Mouse (Mus musculus): ENCODE measurements around the gene Gpsm3. TPM values are rescaled to one million over a fixed set of nuclear protein-coding genes. Genes with fewer than 3 reads are reported as not detected.

Gpsm3 gene
- polyA plus RNA-seq, 1 experiment from 2014 or later = 28.5 TPM

GRCm38 (mm10) chr17:34613830-34614229, 24.2 kb downstream of the Gpsm3 start:
- Histone ChIP-seq H3K4me3 (replicated peaks; ENCODE audit: low read depth, low read length) (no peak overlapping the region), H3K27ac (no peak overlapping the region), H3K36me3 (ENCODE audit: insufficient read depth, low read length) (peaks cover 51% of the 10 kb centered on the region), H3K27me3 (ENCODE audit: insufficient read depth, low read length) (no peaks in the 10 kb centered on the region), H3K9ac (ENCODE audit: low read depth, low read length) (no peak overlapping the region), H3K4me2 (ENCODE audit: low read length) (no peak overlapping the region), H3K4me1 (replicated peaks; ENCODE audit: insufficient read depth, low read length) (no peaks in the 10 kb centered on the region), H3K9me3 (replicated peaks; ENCODE audit: low read length) (no peaks in the 10 kb centered on the region)
- DNase-seq (ENCODE audit: low spot score) (no peak), ATAC-seq (replicated peaks; ENCODE audit: low FRiP score, low read depth) (no peak)
- no peak for TF ChIP-seq CTCF (IDR thresholded peaks at IDR 0.05; ENCODE audit: low read depth)
- WGBS = 91% methylated on average over 10 of the region's 10 CpGs

- ATAC-seq (replicated peaks; ENCODE audit: low FRiP score, low read depth) (no peak), DNase-seq (ENCODE audit: low spot score) (no peak)
- Histone ChIP-seq H3K4me1 (replicated peaks; ENCODE audit: insufficient read depth, low read length) (no peaks in the 10 kb centered on the region), H3K27me3 (ENCODE audit: insufficient read depth, low read length) (no peaks in the 10 kb centered on the region), H3K4me3 (replicated peaks; ENCODE audit: low read depth, low read length) (no peak within 1 kb of the TSS), H3K9me3 (replicated peaks; ENCODE audit: low read length) (no peaks in the 10 kb centered on the region), H3K27ac (0 out of 2 replicates have a peak within 1 kb of the TSS, but pooled peaks have one; percentile 8), H3K9ac (ENCODE audit: low read depth, low read length) (no peak within 1 kb of the TSS), H3K36me3 (ENCODE audit: insufficient read depth, low read length) (peaks cover 47% of the 10 kb centered on the region), H3K4me2 (ENCODE audit: low read length) (no peak within 1 kb of the TSS)
- WGBS = 74% methylated on average over 6 of the region's 6 CpGs
- TF ChIP-seq CTCF (IDR thresholded peaks at IDR 0.05; ENCODE audit: low read depth) = no peak
Observed at GRCm38 (mm10) chr17:34615871-34616270, 26.3 kb downstream of the Gpsm3 start, which contains the start of gene Egfl8. TSS of gene Egfl8 (minus strand) at chr17:34615971.

GRCm38 (mm10) chr17:34618999-34619398, 29.4 kb downstream of the Gpsm3 start:
- H3K36me3 ChIP-seq (ENCODE audit: insufficient read depth, low read length) = peaks cover 41% of the 10 kb centered on the region
- H3K27ac ChIP-seq = no peak overlapping the region
- no peaks in the 10 kb centered on the region for H3K9me3 ChIP-seq (replicated peaks; ENCODE audit: low read length)
- H3K9ac ChIP-seq (ENCODE audit: low read depth, low read length) = no peak overlapping the region
- WGBS = 17% methylated on average over 6 of the region's 6 CpGs
- no peak overlapping the region for H3K4me3 ChIP-seq (replicated peaks; ENCODE audit: low read depth, low read length)
- DNase-seq (ENCODE audit: low spot score) = peak; percentile 66
- TF ChIP-seq CTCF (IDR thresholded peaks at IDR 0.05; ENCODE audit: low read depth) = peak; percentile 87
- H3K4me2 ChIP-seq (ENCODE audit: low read length) = no peak overlapping the region
- ATAC-seq (replicated peaks; ENCODE audit: low FRiP score, low read depth) = no peak
- no peaks in the 10 kb centered on the region for H3K4me1 ChIP-seq (replicated peaks; ENCODE audit: insufficient read depth, low read length)
- H3K27me3 ChIP-seq (ENCODE audit: insufficient read depth, low read length) = no peaks in the 10 kb centered on the region

GRCm38 (mm10) chr17:34621006-34621405, 31.4 kb downstream of the Gpsm3 start:
- DNase-seq (ENCODE audit: low spot score) (no peak), ATAC-seq (replicated peaks; ENCODE audit: low FRiP score, low read depth) (no peak)
- peaks cover 29% of the 10 kb centered on the region for H3K36me3 ChIP-seq (ENCODE audit: insufficient read depth, low read length)
- peak overlapping the region; percentile 13; the same call in 1 of the 2 replicates for H3K27ac ChIP-seq
- H3K9ac ChIP-seq (ENCODE audit: low read depth, low read length) = no peak overlapping the region
- no peak overlapping the region for H3K4me2 ChIP-seq (ENCODE audit: low read length)
- H3K27me3 ChIP-seq (ENCODE audit: insufficient read depth, low read length) = no peaks in the 10 kb centered on the region
- no peaks in the 10 kb centered on the region for H3K9me3 ChIP-seq (replicated peaks; ENCODE audit: low read length)
- 85% methylated on average over 8 of the region's 8 CpGs for WGBS
- H3K4me3 ChIP-seq (replicated peaks; ENCODE audit: low read depth, low read length) = no peak overlapping the region
- TF ChIP-seq CTCF (IDR thresholded peaks at IDR 0.05; ENCODE audit: low read depth) = no peak
- H3K4me1 ChIP-seq (replicated peaks; ENCODE audit: insufficient read depth, low read length) = 0 out of 2 replicates have a peak, but pooled peaks cover under 1% of the 10 kb centered on the region

- Histone ChIP-seq H3K36me3 (ENCODE audit: insufficient read depth, low read length) (peaks cover 20% of the 10 kb centered on the region), H3K9ac (ENCODE audit: low read depth, low read length) (no peak overlapping the region), H3K4me1 (replicated peaks; ENCODE audit: insufficient read depth, low read length) (peaks cover 11% of the 10 kb centered on the region; the same call in 1 of the 2 replicates), H3K27ac (no peak overlapping the region), H3K4me3 (replicated peaks; ENCODE audit: low read depth, low read length) (no peak overlapping the region), H3K27me3 (ENCODE audit: insufficient read depth, low read length) (no peaks in the 10 kb centered on the region), H3K4me2 (ENCODE audit: low read length) (no peak overlapping the region), H3K9me3 (replicated peaks; ENCODE audit: low read length) (no peaks in the 10 kb centered on the region)
- peak; percentile 52 for TF ChIP-seq CTCF (IDR thresholded peaks at IDR 0.05; ENCODE audit: low read depth)
- 80% methylated on average over 9 of the region's 9 CpGs for WGBS
- no peak for DNase-seq (ENCODE audit: low spot score)
- ATAC-seq (replicated peaks; ENCODE audit: low FRiP score, low read depth) = no peak
Observed at GRCm38 (mm10) chr17:34623161-34623560, 33.6 kb downstream of the Gpsm3 start.

GRCm38 (mm10) chr17:34624981-34625380, 35.4 kb downstream of the Gpsm3 start:
- H3K9ac ChIP-seq (ENCODE audit: low read depth, low read length) = no peak overlapping the region
- peaks cover 20% of the 10 kb centered on the region for H3K36me3 ChIP-seq (ENCODE audit: insufficient read depth, low read length)
- no peaks in the 10 kb centered on the region for H3K27me3 ChIP-seq (ENCODE audit: insufficient read depth, low read length)
- H3K9me3 ChIP-seq (replicated peaks; ENCODE audit: low read length) = no peaks in the 10 kb centered on the region
- DNase-seq (ENCODE audit: low spot score) = no peak
- H3K4me3 ChIP-seq (replicated peaks; ENCODE audit: low read depth, low read length) = no peak overlapping the region
- no peak overlapping the region for H3K4me2 ChIP-seq (ENCODE audit: low read length)
- H3K4me1 ChIP-seq (replicated peaks; ENCODE audit: insufficient read depth, low read length) = peaks cover 22% of the 10 kb centered on the region
- no peak for ATAC-seq (replicated peaks; ENCODE audit: low FRiP score, low read depth)
- H3K27ac ChIP-seq = no peak overlapping the region
- no peak for TF ChIP-seq CTCF (IDR thresholded peaks at IDR 0.05; ENCODE audit: low read depth)
- 76% methylated on average over 3 of the region's 3 CpGs for WGBS
